Mouse (Mus musculus) hindbrain, embryonic 16.5 days (tissue): ENCODE measurements around the gene Olfr460. TPM values are rescaled to one million over a fixed set of nuclear protein-coding genes. Genes with fewer than 3 reads are reported as not detected.
"Not testable (repeated sequence)": the region's sequence is repeated elsewhere in the genome, so short reads cannot be mapped to it uniquely, and the experiment has no call there.

ENCODE experiments used
- ATAC-seq: fragments of 200-750 bp; cut with Nextera tagmentation; 2 replicates; pipeline ENCODE4 v1.8.0; 2017; ENCODE audit warnings: moderate TSS enrichment, moderate library complexity
- H3K27ac ChIP-seq: fragments of 300-500 bp; sonication (generic); 2 replicates; pipeline ENCODE4 v1.5.1; 2014; ENCODE audit warnings: low read depth, mild to moderate bottlenecking, control low read depth, low read length, moderate library complexity
- H3K27me3 ChIP-seq: fragments of 300-500 bp; sonication (generic); replicated peaks from 2 replicates; pipeline ENCODE4 v1.6.1; 2014; ENCODE audit warnings: low read length; ENCODE audit not compliant: control insufficient read depth, insufficient read depth
- H3K36me3 ChIP-seq: fragments of 300-500 bp; sonication (generic); 2 replicates; pipeline ENCODE4 v1.6.1; 2014; ENCODE audit warnings: mild to moderate bottlenecking, low read length, moderate library complexity, mixed read lengths; ENCODE audit not compliant: control insufficient read depth, insufficient read depth
- H3K4me1 ChIP-seq: fragments of 300-500 bp; sonication (generic); 2 replicates; pipeline ENCODE4 v1.6.1; 2014; ENCODE audit warnings: low read depth, low read length; ENCODE audit not compliant: control insufficient read depth, insufficient read depth
- H3K4me2 ChIP-seq: fragments of 300-500 bp; sonication (generic); 2 replicates; pipeline ENCODE4 v1.6.1; 2014; ENCODE audit warnings: mild to moderate bottlenecking, low read length, control low read depth, moderate library complexity
- H3K4me3 ChIP-seq: fragments of 300-500 bp; sonication (generic); 2 replicates; pipeline ENCODE4 v1.5.1; 2014; ENCODE audit warnings: mild to moderate bottlenecking, low read length, control low read depth, moderate library complexity
- H3K9ac ChIP-seq: fragments of 300-500 bp; sonication (generic); 2 replicates; pipeline ENCODE4 v1.6.1; 2014; ENCODE audit warnings: low read depth, mild to moderate bottlenecking, control low read depth, low read length, moderate library complexity
- H3K9me3 ChIP-seq: fragments of 300-500 bp; sonication (generic); 2 replicates; pipeline ENCODE4 v1.6.1; 2014; ENCODE audit warnings: mild to moderate bottlenecking, low read length, moderate library complexity; ENCODE audit not compliant: control insufficient read depth
- WGBS: fragments of 180-500 bp; shearing (Covaris S2); extraction: QIAGEN DNeasy Blood & Tissue Kit; methylation state at CpG from one replicate; pipeline ENCODE4 v1.1.7; 2014; 5-methylcytosine and 5-hydroxymethylcytosine counted together
- polyA plus RNA-seq: library from polyadenylated mRNA; unstranded; fragments of >200 nt; fragmentation: Nextera tagmentation; extraction: Ambion mirVana; gene quantifications from 2 replicates; pipeline ENCODE4 v1.2.1, GENCODE M21; 2015

The Olfr460 gene
- polyA plus RNA-seq, 1 experiment from 2014 or later, result not detected

DNA sequence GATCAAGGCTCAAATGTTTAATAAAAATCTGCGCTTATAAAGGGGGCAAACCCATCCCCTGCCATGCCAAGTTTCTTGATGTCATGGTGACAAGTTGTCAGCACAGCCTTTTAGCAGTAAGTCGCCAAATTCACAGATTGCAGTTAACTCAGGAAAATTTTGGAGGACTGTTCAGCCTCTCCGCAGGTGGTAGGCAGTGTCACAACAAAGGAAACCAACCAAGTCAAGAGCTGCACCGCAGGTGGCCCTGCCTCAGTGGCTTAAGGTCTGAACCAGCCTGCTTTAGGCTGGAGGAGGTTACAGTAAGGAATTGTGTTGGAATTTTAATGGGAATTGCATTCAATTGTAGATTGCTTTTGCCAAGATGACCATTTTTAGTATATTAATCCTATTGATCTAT is 29.3 kb downstream of the Olfr460 start:
- not testable (repeated sequence) for ATAC-seq

DNA sequence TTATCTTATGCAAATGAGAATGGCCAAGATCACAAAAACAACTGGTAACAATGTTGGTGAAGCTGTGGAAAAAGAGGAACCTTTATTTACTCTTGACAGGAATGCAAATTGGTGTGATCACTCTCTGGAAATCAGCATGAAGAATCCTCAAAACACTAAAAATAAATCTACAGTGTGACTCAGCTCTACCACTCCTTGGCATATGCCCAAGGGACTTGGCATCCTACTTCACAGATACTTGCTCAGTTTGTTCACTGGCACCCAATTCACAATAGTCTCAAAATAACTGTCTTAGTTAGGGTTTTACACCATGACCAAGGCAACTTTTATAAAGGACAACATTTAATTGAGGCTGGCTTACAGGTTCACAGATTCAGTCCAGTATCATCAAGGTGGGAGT is 38.1 kb downstream of the Olfr460 start:
- H3K27me3 ChIP-seq, result no peaks in the 10 kb centered on the region
- no peak for ATAC-seq
- no peak overlapping the region for H3K9ac ChIP-seq
- H3K9me3 ChIP-seq, result no peaks in the 10 kb centered on the region
- no peak overlapping the region for H3K4me2 ChIP-seq
- H3K27ac ChIP-seq, result no peak overlapping the region
- no peaks in the 10 kb centered on the region for H3K4me1 ChIP-seq
- H3K36me3 ChIP-seq, result no peaks in the 10 kb centered on the region
- H3K4me3 ChIP-seq, result no peak overlapping the region

More for the DNA sequence above, 29.3 kb downstream of the Olfr460 start:
- H3K9ac ChIP-seq, H3K27ac ChIP-seq, H3K9me3 ChIP-seq, H3K4me2 ChIP-seq, H3K27me3 ChIP-seq, H3K4me3 ChIP-seq, H3K36me3 ChIP-seq, H3K4me1 ChIP-seq: not testable (repeated sequence)
- WGBS, result 29% methylated on average over 4 of the region's 4 CpGs

DNA sequence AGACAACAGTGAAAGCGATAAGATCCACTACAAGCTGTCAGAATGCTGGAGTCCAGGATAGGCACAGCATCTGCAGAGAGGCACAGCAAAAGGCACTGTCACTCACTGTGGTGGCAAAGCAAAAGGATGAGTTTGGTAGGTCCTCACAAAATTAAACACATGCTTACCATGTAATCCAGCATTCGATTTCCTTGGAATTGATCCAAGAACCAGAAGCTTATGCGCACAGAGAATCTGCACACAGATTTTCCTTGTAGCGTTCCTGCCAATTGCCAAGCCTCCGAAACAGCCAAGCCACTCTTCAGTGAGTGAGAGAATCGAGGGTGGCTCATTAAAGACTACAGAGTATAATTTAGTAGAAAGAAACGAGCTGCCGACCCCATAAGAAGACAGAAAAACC is 41.0 kb downstream of the Olfr460 start:
- ATAC-seq, result peak; percentile 68
- no peak overlapping the region for H3K4me3 ChIP-seq
- no peaks in the 10 kb centered on the region for H3K36me3 ChIP-seq
- no peak overlapping the region for H3K4me2 ChIP-seq
- WGBS, result 48% methylated on average over 8 of the region's 8 CpGs
- no peaks in the 10 kb centered on the region for H3K4me1 ChIP-seq
- H3K27ac ChIP-seq, result no peak overlapping the region
- H3K27me3 ChIP-seq, result no peaks in the 10 kb centered on the region
- H3K9me3 ChIP-seq, result no peaks in the 10 kb centered on the region
- H3K9ac ChIP-seq, result no peak overlapping the region

DNA sequence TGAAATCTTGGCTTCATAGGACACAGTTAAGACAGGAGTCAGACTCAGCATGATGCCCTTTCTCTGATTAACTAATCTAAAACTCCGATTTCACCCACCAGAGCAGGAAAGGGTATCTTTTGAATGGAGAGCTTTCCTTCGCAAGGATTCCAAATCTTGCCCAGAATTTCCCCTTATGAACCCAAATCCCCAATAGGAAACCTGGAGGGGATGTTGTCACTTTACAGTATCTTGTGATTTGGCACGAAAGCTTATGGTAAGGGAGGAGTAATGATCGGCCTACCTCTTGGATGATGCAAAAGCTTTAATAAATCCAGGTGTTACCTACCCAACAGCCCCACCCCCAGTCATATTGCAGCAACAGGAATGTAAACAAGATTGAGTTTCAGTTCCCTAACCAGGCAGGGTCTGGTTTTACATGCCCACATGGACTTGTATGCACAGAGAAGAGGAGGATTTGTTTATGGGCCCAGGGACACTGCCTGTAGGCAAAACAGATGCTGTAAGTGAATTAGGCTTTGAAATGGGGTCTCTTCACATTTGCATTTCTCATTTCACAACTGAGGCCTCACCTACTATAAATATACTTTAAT is 44.1 kb downstream of the Olfr460 start, which contains the start of gene Tas2r138:
Gene Tas2r138 (minus strand): TSS at position 51 of the 593 bp plus-strand sequence.
- 91% methylated on average over 4 of the region's 4 CpGs for WGBS
- ATAC-seq, result no peak
- Histone ChIP-seq H3K4me1 (no peaks in the 10 kb centered on the region), H3K9ac (no peak within 1 kb of the TSS), H3K4me2 (no peak within 1 kb of the TSS), H3K9me3 (no peaks in the 10 kb centered on the region), H3K27ac (no peak within 1 kb of the TSS), H3K36me3 (no peaks in the 10 kb centered on the region), H3K27me3 (no peaks in the 10 kb centered on the region), H3K4me3 (no peak within 1 kb of the TSS)

DNA sequence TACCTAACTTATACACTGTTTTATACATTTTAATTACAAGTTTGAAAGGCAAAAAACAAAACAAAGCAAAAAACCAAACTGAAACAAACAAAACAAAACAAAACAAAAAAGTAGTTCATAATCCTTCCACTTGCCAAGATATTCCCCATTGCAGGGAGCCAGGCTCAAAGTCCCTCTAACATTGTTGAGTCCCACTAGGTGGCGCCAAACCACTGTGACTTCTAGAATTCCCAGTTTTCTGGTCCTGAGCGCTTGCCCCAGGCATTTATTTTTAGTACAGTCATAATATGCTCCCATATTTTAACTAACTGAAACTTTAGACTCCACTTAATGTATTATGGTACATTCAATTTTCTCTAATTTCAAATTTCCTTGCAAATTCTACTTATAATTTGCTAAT is 48.7 kb downstream of the Olfr460 start:
- peak; percentile 70; the same call in 1 of the 2 replicates for ATAC-seq
- H3K9ac ChIP-seq, result no peak overlapping the region
- no peaks in the 10 kb centered on the region for H3K27me3 ChIP-seq
- H3K4me2 ChIP-seq, result no peak overlapping the region
- no peaks in the 10 kb centered on the region for H3K9me3 ChIP-seq
- H3K27ac ChIP-seq, result no peak overlapping the region
- H3K4me3 ChIP-seq, result no peak overlapping the region
- 16% methylated on average over 2 of the region's 2 CpGs for WGBS
- H3K36me3 ChIP-seq, result no peaks in the 10 kb centered on the region
- no peaks in the 10 kb centered on the region for H3K4me1 ChIP-seq

Other genes starting within 250 kb of the Olfr460 start
- gene Agk, start 244.3 kb upstream of the Olfr460 start, polyA plus RNA-seq, result 67.9 and 68.2 TPM in 2 replicates
- gene E330009J07Rik, start 133.4 kb upstream of the Olfr460 start, polyA plus RNA-seq, result 12.8 and 16.7 TPM in 2 replicates
- 0.31 and 0.37 TPM in 2 replicates for gene Wee2, start 130.4 kb upstream of the Olfr460 start, polyA plus RNA-seq
- 90.2 and 90.6 TPM in 2 replicates for gene Ssbp1, start 98.1 kb upstream of the Olfr460 start, polyA plus RNA-seq
- not detected in 2 replicates for gene Tas2r137, start 78.3 kb upstream of the Olfr460 start, polyA plus RNA-seq
- not detected in 2 replicates for gene Tas2r108, start 76.0 kb upstream of the Olfr460 start, polyA plus RNA-seq
- not detected in 2 replicates for gene Prss37, start 50.0 kb upstream of the Olfr460 start, polyA plus RNA-seq
- 0.21 TPM in 1 of 2 replicates, not detected in the other for gene Olfr461, start 14.4 kb upstream of the Olfr460 start, polyA plus RNA-seq
- 0.64 and 1.2 TPM in 2 replicates for gene Clec5a, start 16.3 kb downstream of the Olfr460 start, polyA plus RNA-seq
- not detected in 2 replicates for gene Tas2r138, start 43.8 kb downstream of the Olfr460 start, polyA plus RNA-seq
- 0.11 and 0.25 TPM in 2 replicates for gene Mgam, start 59.3 kb downstream of the Olfr460 start, polyA plus RNA-seq